Mouse (Mus musculus) spleen, postnatal 14 days (tissue): ENCODE data around the gene Proz.
A peak's percentile ranks its signal among the peaks of the same experiment; 100 is the strongest.

Source experiments
- DNase-seq, 2 experiments: peaks; one replicate each; pipeline ENCODE4 v3.0.0; 2021 to 2022; ENCODE audit warnings: low spot score in 2 of 2

Proz gene

DNA sequence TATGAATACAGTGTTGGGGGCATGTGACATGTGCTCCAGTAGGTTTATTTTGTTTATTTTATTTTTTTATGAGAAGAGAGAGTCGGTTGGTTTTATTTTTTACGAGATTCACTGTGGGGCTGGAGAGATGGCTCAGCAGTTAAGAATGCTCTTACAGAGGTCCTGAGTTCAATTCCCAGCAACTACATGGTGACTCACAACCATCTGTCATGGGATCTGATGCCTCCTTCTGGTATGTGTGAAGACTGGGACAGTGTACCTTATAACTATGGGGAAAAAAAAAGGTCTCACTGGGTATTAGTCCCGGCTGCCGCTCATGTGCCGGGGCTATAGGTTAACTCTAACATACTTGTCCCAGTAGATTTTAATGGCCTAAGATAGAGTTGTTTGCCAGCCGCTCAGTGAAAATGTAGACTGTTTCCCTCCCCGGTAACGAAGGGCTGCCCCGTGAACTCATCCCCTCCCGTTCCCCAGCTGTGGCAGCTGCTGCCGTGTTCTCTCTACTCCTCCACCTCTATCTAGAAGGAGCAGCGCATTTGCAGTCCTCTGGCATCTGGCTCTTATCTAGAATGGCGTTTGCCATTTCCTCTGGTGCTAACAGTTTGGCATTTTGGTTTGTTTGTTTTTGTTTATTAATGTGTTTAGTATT is 47.4 kb downstream of the Proz start:
- peak; percentile 48 to 63 for DNase-seq

DNA sequence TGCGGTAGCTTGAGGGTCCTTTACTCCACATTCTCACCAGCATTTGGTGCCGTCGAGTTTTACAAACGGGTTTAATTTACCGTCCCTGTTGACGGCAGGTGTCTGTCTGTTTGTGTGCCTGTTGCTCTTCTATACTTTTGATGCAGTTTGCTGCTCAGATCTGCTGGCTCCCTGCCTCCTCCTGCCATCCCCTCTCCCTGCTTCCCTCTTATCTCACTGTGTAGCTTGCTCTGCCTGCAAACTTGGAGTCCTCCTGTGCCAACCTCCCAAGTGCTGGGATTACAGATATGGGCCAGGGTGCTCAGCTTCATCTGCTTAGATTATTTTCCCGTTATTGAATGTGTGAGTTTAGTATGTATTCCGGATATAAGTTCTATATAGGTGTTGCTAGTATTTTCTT is 48.3 kb downstream of the Proz start:
- DNase-seq = peak; percentile 24 to 37

DNA sequence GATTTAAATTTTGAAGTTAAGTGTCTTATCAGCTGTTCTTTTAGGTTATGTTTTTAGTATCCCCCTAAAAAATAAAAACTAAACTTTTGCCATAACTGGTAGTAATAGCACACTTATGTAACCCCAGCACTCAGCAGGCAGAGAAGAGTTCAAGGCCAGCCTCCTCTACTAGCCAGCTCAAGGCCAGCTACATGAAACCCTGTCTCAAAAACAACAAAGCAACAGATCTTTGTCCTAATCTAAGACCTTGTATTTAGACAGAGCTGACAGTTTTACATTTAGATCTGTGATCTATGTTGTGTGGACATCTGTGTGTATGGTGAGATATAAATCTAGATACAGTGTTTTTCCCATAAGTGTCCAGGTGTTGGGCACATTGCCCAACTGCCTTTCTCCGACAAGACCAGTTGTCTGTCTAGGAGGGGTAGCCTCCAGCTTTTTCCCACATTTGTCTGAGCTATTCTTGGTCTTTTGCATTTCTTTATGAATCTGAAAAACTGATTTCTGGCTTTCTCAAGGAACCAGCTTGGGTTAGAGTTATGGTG is 48.8 kb downstream of the Proz start:
- DNase-seq = no peak

DNA sequence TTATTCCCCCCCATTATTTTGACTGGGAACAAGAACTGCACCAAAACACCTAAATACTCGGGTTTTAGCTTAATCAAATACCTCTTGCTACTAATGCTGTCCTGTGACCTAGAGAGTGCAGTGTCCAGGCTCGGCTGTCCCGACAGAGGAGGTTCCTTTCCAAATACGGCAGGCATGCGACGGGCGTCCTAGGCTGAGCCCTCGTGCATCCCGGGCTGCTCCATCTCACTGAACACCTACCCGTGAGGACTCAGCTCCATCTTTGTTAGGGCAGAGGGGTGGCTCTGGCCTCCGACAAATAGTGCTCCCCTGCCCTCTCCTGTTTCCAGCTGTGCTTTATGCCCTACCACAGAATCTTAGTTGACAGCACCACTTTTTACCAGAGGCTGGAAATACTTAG is 51.2 kb downstream of the Proz start:
- DNase-seq = no peak

DNA sequence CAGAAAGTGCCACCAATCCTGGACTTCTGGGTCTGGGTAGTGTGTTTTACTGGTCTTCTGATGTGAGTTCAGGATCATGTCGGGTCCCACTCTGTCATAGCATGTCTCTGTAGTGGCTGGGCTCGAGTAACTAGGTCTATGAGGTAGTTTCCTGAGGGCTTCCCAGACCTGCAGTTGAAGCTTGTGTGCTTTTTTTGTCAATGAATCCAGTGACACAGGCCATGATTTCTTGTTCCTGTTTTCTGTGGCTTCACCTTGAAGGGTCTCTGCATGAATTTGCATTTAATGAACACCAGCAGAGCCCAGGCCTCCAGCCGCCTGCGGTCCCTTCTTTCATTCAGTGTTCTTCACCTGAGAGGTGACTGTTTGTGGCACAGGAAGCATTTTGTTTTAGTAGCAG is 52.5 kb downstream of the Proz start:
- no peak for DNase-seq

DNA sequence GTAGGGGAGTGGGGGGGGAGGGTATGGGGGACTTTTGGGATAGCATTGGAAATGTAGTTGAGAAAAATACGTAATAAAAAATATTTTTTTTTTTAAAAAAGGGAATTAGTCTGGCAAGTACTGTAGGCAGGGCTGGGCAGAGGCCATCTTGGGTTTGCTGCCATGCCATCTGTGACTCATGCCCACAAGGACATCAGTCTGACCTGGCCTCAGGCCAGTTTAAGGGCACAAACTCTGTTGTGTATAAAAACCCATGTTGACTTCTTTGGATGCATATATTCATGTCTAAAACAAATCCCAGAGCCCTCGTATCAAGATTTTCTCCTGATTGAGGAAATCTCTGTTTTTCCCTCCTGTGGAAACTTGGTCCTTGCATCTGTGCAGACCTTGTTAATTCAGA is 56.4 kb downstream of the Proz start:
- no peak for DNase-seq

DNA sequence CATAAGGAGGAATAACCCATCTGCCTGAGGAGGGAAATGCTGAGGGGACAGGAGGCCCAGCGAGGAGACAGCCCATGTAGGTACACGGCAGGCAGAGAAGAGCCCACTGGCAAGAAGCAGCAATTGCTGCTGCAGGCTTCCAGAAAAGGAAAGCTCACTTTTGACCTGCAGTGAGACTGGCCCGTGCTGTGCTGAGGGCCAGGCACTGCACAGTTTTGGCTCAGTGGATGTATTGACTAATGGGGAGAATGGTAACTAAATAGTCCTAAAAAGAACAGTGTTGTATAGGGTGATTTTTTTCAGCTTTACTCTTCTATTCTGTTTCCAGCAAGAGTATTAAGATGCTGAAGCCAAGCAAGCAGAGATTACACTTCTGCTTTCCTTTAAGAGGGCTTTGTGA is 57.8 kb downstream of the Proz start:
- no peak for DNase-seq

DNA sequence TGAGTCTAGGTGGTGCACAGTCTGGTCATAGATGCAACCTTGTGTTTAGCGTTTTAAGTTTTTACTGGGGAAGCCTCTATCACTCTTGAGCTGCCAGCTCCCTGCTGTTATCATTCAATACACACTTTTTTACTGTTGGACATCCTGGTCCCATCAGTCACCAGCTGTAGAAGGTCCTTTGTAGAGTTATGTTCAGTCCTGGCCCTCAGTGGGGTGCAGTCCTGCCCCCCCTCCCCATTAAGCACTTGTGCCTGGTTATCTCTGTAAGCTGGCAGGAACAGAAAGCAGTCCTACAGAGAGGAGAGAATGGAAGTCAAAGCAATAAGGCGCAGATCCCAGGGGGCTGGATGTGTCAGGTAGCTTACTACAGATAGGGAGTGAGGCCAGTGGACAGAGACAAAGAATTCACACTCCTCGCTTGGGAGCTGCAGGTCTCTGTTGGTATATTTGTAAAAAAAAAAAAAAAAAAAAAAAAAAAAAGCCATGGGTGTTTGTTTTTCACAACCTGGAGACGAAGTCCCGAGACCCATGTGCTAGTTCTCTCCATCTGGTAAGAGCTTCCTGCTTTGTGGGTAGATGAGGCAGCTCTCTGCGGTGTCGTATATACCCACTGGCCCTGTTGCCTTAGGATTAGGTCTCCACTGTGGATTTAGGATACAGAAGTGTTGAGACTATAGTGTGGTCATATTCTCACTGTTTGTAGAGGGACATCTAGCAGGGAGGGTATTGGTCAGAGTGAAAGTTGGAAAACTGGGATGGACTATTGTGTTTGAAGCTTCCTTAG is 60.4 kb downstream of the Proz start:
- no peak for DNase-seq

DNA sequence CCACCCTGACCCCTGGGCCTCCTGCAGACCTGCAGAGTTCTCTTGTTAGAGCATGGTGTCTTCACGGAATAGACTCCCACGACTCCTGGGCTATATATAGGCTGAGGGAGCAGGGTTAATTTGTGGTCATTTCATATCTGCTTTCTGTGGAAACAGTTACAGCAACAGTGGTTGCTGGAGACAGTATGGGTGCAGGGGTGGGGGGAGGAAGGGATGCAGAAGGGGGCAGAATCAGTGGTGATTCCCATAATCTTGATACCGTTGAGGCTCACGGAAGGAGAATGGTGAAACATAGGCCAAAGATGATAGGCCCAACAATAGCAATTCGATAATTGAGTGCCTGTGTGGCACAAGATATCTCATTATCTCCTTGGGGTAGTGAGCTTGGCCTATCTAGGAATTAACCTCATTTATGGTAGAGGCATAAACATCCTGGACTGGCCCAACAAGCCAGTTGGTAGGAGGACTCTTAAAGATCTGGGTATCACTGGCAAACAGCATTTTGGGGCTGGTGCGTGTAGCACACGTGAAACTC is 62.2 kb downstream of the Proz start:
- DNase-seq = no peak

DNA sequence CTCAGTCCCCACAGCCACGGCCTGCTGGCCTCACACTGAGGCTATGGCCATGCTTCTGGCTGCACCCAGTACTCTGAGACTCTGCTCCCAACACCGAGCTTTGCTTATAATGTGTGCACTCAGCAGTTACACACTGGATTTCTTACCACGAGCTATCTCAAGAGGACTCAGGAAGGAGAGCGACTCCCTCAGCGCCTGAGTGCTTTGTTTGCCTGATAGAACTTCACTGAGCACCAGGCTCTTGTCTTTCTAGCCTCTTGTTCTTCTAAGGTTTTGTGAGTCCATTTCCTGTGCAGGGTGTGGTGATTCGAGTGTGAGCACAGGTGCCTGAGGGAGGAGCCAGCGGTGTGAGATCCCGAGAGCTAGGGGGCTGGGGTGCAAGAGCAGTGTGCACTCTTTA is 64.2 kb downstream of the Proz start:
- DNase-seq = no peak
